Mouse (Mus musculus) kidney, postnatal 0 days (tissue): ENCODE data around the gene Gpa33. TPM values are rescaled to one million over a fixed set of nuclear protein-coding genes. Genes with fewer than 3 reads are reported as not detected.
A peak's percentile ranks its signal among the peaks of the same experiment; 100 is the strongest.

ENCODE experiments used
- ATAC-seq: fragments of 200-750 bp; cut with Nextera tagmentation; replicated peaks from 2 replicates; pipeline ENCODE4 v1.8.0; 2017; ENCODE audit warnings: low read depth, moderate number of reproducible peaks, moderate TSS enrichment, moderate library complexity; ENCODE audit not compliant: low FRiP score
- DNase-seq: peaks from one replicate; pipeline ENCODE4 v3.0.0-alpha.2; 2016; ENCODE audit warnings: low spot score
- H3K27ac ChIP-seq: fragments of 300-500 bp; sonication (generic); 2 replicates; pipeline ENCODE4 v1.5.1; 2014; ENCODE audit warnings: mild to moderate bottlenecking
- H3K27me3 ChIP-seq: fragments of 300-500 bp; sonication (generic); 2 replicates; pipeline ENCODE4 v1.6.1; 2014; ENCODE audit warnings: low read length, mixed read lengths; ENCODE audit not compliant: insufficient read depth
- H3K36me3 ChIP-seq: fragments of 300-500 bp; sonication (generic); 2 replicates; pipeline ENCODE4 v1.6.1; 2014; ENCODE audit warnings: low read length, mixed read lengths; ENCODE audit not compliant: insufficient read depth
- H3K4me1 ChIP-seq: fragments of 300-500 bp; sonication (generic); replicated peaks from 2 replicates; pipeline ENCODE4 v1.6.1; 2014; ENCODE audit warnings: antibody characterized with exemption, low read length, mixed read lengths; ENCODE audit not compliant: insufficient read depth
- H3K4me2 ChIP-seq: fragments of 300-500 bp; sonication (generic); 2 replicates; pipeline ENCODE4 v1.6.1; 2014; ENCODE audit warnings: mild to moderate bottlenecking, low read length, moderate library complexity, mixed read lengths
- H3K4me3 ChIP-seq: fragments of 300-500 bp; sonication (generic); replicated peaks from 2 replicates; pipeline ENCODE4 v1.5.1; 2014; ENCODE audit warnings: low read depth, low read length
- H3K9ac ChIP-seq: fragments of 300-500 bp; sonication (generic); 2 replicates; pipeline ENCODE4 v1.6.1; 2014; ENCODE audit warnings: low read depth, low read length
- H3K9me3 ChIP-seq: fragments of 300-500 bp; sonication (generic); replicated peaks from 2 replicates; pipeline ENCODE4 v1.6.1; 2016; ENCODE audit warnings: low read length, inconsistent platforms, mixed read lengths
- CTCF ChIP-seq: IDR thresholded peaks from 2 replicates; pipeline ENCODE4 v1.5.1; 2016; ENCODE audit warnings: antibody characterized with exemption, low read depth, mild to moderate bottlenecking, moderate library complexity
- WGBS: fragments of 180-500 bp; shearing (Covaris S2); extraction: QIAGEN DNeasy Blood & Tissue Kit; methylation state at CpG from one replicate; pipeline ENCODE4 v1.1.7; 2014; 5-methylcytosine and 5-hydroxymethylcytosine counted together
- polyA plus RNA-seq: library from polyadenylated mRNA; unstranded; fragments of >200 nt; fragmentation: Nextera tagmentation; extraction: Ambion mirVana; gene quantifications from 2 replicates; pipeline ENCODE4 v1.2.1, GENCODE M21; 2015

The Gpa33 gene
- polyA plus RNA-seq, 1 experiment from 2014 or later: 1.1 TPM

DNA sequence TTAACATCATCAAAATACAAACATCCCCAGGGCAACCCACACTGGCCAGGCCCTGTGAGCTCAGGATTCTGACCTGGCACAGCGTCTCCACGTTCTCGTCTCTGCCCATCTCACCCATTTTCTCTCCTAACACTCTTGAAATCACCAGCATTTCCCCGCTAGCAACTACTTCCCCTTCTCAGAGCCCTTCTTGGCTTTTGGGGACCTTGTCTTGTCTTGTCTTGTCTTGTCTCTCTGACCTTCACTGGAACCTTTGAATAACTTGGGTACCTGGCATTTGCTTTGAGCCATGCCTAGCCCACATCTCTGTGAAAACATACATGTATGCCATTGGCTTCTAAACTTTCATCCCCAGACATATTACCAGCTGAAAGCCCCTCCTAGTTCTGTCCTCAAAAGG, 19.4 kb downstream of the Gpa33 start:
- no peak overlapping the region for H3K27ac ChIP-seq
- no peaks in the 10 kb centered on the region for H3K4me1 ChIP-seq
- WGBS: 76% methylated on average over 4 of the region's 4 CpGs

DNA sequence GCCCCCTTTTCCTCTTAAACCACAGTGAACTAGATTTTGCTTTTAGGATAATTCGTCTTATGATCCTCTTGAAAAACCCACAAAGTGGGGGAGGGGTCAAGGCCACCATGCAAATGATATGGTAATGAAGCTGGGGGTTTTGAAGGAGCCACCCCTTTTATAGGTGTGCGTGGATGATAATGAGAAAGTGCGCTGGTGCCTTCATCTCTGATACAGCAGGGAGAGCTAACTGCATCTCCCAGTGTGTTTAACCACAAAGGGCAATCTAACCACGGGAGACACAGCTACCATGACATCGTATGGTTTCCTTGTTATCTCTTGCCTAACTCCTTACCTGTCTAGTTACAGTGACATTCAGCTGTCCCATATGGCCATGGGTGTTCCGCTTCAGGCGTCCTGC, 20.0 kb downstream of the Gpa33 start:
- WGBS: 86% methylated on average over 7 of the region's 7 CpGs
- Histone ChIP-seq H3K36me3 (no peaks in the 10 kb centered on the region), H3K27ac (no peak overlapping the region), H3K9ac (no peak overlapping the region), H3K4me2 (no peak overlapping the region), H3K27me3 (no peaks in the 10 kb centered on the region), H3K4me3 (no peak overlapping the region), H3K9me3 (no peaks in the 10 kb centered on the region), H3K4me1 (no peaks in the 10 kb centered on the region)
- DNase-seq (no peak), ATAC-seq (no peak)
- no peak for TF ChIP-seq CTCF

More for the DNA sequence above, 19.4 kb downstream of the Gpa33 start:
- H3K36me3 ChIP-seq: no peaks in the 10 kb centered on the region
- H3K27me3 ChIP-seq: no peaks in the 10 kb centered on the region
- H3K4me3 ChIP-seq: no peak overlapping the region
- no peak for TF ChIP-seq CTCF
- H3K9me3 ChIP-seq: no peaks in the 10 kb centered on the region
- H3K9ac ChIP-seq: no peak overlapping the region
- H3K4me2 ChIP-seq: no peak overlapping the region
- ATAC-seq (no peak), DNase-seq (no peak)

DNA sequence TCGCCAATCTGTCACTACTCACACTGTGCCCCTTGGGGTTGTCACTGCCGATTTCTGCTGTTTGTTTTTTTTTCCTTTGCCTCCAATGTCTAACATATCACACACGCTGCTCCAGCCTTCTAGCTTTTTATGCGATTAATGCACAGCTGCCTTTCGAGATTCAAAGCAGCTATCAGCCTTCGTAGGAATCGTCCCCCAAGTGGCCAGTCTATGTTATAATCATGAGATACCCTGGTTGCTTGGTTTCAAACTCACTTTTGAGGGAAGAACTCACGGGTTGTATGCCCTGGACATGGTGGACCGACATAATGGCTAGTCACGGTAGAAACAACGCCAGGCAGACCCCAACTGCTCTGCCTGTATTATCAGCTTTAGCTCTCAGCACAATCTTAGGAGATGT, 21.3 kb downstream of the Gpa33 start:
- no peak overlapping the region for H3K4me3 ChIP-seq
- H3K27me3 ChIP-seq: no peaks in the 10 kb centered on the region
- H3K4me2 ChIP-seq: no peak overlapping the region
- peak; percentile 45; the same call in 1 of the 2 replicates for TF ChIP-seq CTCF
- ATAC-seq: no peak
- no peak overlapping the region for H3K27ac ChIP-seq
- no peaks in the 10 kb centered on the region for H3K4me1 ChIP-seq
- H3K36me3 ChIP-seq: no peaks in the 10 kb centered on the region
- WGBS: 53% methylated on average over 11 of the region's 11 CpGs
- H3K9ac ChIP-seq: no peak overlapping the region
- H3K9me3 ChIP-seq: no peaks in the 10 kb centered on the region
- DNase-seq: peak; percentile 49

DNA sequence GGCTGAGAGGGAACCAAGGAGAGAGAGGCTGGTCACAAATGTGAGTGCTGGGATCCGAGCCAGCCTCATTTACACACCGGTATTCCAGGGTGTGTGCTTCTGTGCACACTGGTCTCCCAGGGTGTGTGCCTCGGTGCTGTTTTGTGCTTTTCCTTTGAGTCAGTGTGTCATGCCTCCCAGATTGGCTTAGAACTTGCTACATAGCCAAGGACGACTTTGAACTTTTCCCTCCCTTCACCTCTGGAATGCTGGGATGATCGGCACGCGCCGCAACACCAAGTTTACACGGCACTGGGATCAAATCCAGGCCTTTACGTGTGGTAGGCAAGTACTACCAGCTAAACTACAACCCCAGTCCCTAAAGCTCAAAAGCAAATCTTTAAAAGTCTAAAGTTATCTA, 22.0 kb downstream of the Gpa33 start:
- ATAC-seq (no peak), DNase-seq (no peak)
- Histone ChIP-seq H3K9me3 (no peaks in the 10 kb centered on the region), H3K27ac (no peak overlapping the region), H3K9ac (no peak overlapping the region), H3K4me1 (no peaks in the 10 kb centered on the region), H3K4me3 (no peak overlapping the region), H3K27me3 (no peaks in the 10 kb centered on the region), H3K36me3 (no peaks in the 10 kb centered on the region), H3K4me2 (no peak overlapping the region)
- no peak for TF ChIP-seq CTCF
- WGBS: 88% methylated on average over 10 of the region's 10 CpGs

DNA sequence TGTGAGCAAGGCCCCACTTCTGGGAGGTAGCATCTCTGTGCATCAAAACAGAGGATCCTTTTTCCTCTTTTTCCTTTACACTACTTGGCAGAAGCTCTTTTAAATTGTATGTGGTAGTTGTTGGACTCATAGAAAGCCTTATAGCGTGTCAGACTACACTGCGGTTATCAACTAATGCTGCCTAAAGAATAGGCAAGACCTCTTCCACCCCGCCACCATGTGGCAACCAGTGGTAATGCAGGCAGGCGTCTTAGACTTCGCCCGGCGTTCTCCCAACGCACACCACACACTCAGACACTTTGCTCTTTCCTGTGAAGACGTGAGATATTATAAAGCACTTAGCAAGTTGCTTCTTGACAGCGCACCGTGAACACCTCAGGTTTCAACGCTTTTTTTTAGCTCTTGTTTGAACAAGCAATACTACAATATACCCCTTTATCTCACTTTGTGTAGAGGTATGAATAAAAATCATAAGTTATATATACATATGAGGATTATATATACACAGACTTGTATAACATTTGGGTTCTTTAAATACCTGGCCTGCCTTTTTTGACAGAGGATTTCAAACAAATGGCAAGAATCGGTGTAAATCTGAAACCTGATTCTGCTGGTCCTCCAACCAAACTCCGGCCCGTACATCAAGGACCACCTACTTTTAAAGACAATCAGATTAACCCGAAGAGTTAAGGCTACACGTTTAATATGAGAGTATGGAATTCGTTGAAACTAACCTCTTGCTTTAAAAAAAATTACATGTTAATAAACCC, 23.5 kb downstream of the Gpa33 start:
- Histone ChIP-seq H3K36me3 (no peaks in the 10 kb centered on the region), H3K4me3 (no peak overlapping the region), H3K9me3 (no peaks in the 10 kb centered on the region), H3K4me1 (no peaks in the 10 kb centered on the region), H3K9ac (no peak overlapping the region), H3K27ac (no peak overlapping the region), H3K4me2 (peak overlapping the region; percentile 45), H3K27me3 (no peaks in the 10 kb centered on the region)
- 10% methylated on average over 18 of the region's 18 CpGs for WGBS
- no peak; the same call in 1 of the 2 replicates for ATAC-seq
- peak; percentile 92 for DNase-seq
- peak; percentile 96 for TF ChIP-seq CTCF

DNA sequence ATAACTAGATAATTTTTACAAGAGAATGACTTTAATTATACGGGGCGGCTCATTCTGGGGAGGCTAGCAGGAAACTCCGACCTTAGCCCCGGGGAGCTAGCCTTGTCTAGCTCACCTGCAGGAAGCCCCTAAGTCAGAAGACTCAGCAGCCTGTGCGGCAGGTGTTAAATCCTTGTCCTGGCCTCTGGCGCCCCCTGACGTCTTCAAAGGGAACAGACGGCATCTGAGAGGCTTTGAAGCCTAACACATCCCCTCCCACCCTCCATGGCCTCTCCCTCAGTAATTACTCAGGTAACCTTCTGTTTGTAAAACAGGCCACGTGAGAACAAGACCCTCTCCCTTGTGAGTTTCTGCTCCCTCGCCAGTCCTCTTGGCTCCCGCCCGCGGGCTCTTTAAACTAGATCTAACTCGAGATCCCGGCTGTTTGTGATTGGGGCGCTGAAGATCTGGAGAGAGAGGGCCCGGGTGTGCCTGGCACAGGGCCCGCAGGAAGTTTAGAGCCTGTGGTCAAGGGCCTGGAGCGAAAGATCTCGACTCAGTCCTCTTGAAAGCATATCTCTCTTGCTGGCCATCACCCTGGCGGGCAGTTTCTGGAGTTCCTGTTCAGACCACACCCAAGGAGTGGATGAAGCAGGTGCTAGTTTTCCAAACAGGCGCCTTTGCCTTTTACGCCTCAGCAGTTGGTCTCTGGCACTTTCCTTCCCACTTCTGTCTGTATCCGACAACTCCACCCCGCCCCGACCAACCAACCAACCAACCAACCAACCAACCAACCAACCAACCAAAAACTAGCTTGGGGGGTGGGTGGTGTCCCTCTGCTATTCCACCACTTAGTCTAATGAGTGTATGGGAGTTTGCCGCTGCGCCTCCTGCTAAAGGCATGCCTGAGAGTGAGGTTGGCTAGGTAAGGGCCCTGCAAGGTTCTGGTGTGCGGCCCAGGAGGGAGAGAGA, 24.4 kb downstream of the Gpa33 start:
- no peak overlapping the region for H3K4me3 ChIP-seq
- no peaks in the 10 kb centered on the region for H3K36me3 ChIP-seq
- WGBS: 12% methylated on average over 29 of the region's 29 CpGs
- H3K27ac ChIP-seq: no peak overlapping the region
- H3K4me1 ChIP-seq: no peaks in the 10 kb centered on the region
- H3K9me3 ChIP-seq: no peaks in the 10 kb centered on the region
- peak; percentile 91 for TF ChIP-seq CTCF
- no peaks in the 10 kb centered on the region for H3K27me3 ChIP-seq
- ATAC-seq (peak; percentile 55), DNase-seq (peak; percentile 87)
- no peak overlapping the region for H3K9ac ChIP-seq
- peak overlapping the region; percentile 45 for H3K4me2 ChIP-seq
